Mouse (Mus musculus) Muller cell, postnatal 12 days (primary cell): ENCODE measurements at regions not wholly inside any gene's neighbourhood (a gene's known extent, or its start where the extent isn't known, plus 50 kb on each side); places are given as distances from the start of the nearest gene placed in this dataset.

Experiments
- DNase-seq: peaks from one replicate; pipeline ENCODE4 v3.0.0-alpha.2; 2015; ENCODE audit errors: inconsistent ontology term

DNA sequence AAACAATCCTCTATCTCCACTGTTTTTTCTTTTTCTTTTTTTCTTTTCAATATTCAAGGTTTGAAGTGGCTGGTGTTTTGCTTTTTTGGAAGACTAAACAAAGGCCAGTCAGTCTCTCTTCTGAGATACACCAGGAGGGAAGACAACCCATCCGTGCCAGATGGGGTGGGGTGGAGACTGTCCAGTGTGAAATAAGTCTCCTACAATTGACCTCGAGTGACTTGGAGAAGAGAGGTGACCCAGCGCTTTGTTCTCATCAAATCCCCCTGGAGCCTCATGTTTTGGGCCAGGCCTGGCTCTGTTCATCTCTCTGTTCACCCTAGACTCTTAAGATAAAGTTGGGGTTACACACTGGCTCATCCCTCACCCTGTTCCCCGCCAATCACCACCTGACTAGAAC lies 169.2 kb upstream of the Tbca start:
- no peak for DNase-seq

- DNase-seq: no peak
Measured at GRCm38 (mm10) chr13:94630055-94630454, 158.7 kb upstream of the Tbca start.

- DNase-seq: no peak
Measured at GRCm38 (mm10) chr13:94630685-94631084, 158.0 kb upstream of the Tbca start.

DNA sequence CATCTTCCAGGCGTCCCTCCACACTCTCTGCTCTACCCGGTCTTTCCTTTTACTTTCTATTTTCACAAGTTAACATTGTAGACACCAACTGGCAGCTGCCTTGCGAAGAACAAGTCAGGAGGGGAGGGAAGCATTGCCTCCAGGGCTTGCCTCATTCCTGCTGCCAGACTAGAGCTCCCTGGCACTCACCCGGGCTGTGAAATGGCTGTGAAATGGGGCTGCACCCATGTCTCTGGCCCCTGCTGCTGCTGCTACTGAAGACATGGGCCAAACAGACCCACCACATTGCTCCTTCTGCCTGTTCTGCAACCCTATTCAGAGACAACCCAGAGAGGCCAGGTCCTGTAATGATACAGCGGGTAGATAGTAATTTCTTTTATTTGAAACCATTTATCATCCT lies 156.0 kb upstream of the Tbca start:
- no peak for DNase-seq

- DNase-seq: no peak
Measured at GRCm38 (mm10) chr13:94640336-94640735, 148.4 kb upstream of the Tbca start.

DNA sequence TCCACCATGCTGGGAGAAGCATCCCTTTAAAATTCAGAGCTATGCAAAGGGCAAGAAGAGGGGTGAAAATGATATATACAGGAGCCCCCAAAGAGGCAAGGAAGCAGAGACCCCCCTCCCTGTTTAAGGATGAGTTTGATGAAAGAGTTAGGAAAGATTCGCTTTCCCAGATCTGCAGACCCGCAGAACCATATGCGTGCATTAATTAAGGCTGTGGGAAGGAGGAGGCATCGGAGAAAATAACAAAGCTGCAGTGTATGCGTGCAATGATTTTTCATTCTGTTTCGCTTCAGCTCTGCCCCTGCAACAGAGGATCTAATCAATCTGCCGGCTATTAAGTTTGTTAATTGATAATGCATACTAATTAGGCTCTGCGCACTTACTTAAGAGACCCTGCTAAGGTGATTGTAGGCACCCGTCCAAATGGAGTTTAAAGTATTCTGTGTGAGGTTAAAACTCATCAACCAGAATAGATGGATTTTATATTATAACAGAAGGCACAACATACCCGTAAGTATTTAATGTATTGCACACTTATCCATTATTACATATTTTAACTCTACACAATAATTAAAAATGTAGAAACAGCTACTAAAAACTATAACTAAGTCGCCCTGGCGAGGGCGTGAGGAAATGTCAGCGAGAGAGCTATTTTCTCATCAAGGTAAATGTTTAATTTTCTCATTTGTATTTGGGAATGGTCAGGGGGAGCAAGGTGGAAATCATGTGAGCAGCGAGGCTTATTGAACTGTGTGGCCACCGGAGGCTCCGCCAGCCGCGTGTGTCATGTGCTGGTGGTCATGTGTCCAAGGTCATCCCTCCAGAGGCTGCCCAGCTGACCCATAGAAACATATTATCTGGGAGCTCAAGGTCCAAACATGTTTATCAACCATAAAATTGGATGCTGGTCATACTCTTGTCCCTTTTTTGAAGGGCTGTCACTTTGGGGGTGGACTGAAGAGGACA lies 143.2 kb upstream of the Tbca start:
- DNase-seq: no peak

DNA sequence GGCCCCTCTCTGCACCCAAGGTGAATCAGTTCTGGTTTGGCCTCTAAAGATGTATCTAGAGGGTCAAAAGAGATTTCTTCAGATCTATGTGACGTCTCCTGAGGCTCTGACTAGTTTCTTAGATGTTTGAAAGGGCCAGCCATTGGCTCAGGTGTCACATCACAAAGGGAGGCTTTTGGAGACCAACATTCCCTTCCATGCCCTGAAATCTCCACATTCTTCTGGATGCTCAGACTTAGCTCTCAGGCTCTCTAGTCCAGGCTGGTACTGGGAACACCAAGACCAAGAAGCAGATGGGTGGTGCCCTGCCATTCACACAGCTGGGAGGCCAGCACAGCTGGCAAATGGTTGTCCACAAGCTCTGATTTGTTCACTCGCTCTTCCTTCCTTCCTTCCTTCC lies 142.4 kb upstream of the Tbca start:
- no peak for DNase-seq

- no peak for DNase-seq
Measured at GRCm38 (mm10) chr13:94646781-94647555, 141.7 kb upstream of the Tbca start.

DNA sequence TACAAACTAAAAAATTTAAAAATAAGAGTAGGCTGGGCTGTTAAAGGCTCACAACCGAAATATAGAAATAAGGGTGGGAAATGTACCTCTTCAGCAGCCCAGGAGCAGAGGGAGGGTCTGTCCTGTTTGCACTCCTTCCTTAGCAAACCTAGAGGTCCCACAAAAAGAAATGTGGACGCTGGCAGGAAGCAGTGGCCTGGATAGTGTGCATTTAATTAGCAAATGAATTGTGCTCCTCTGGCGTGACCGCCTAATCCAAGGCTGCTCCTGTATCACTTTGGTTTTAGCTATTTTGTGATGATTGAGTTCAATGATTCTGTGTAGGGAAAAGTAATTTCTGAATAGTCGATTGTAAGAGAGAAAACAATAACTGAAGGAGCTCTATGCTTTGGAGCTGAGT lies 141.1 kb upstream of the Tbca start:
- no peak for DNase-seq

DNA sequence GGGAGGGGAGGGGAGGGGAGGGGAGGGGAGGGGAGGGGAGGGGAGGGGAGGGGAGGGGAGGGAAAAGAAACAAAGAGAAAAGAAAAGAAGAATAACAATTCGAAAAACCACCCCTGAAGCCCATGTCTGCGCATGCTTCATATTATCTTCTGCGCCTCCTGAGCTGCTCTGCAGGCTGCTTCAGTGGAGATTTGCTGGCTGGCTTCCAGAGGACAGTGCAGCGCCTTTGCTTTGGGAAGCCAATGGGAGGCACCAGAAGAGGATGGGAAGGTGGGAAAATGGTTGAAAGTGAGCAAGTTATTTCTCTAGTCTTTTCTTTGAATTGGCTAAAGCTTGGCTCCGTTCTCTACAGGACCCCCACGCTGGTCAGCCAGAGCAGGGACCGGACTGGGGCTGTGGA lies 137.8 kb upstream of the Tbca start:
- no peak for DNase-seq

DNA sequence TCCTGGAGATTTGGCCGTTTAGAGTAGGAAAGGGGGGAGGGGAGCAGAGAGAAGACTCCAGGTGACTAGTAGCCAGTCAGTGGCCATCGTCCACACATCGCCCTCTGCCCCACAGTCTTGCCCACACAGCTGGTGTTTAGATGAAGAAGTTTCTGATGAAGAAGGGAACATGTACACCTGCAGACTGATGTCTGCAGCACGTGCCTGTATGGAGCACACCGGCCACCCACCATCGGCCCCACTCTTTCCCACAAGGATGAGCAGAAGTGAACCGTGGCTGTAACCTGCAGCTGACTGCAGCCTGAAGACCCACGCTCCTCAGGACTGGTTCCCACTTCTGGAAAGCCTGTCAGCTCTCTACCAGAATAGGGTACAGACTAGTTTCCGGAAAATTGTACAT lies 121.1 kb upstream of the Tbca start:
- DNase-seq: no peak

DNA sequence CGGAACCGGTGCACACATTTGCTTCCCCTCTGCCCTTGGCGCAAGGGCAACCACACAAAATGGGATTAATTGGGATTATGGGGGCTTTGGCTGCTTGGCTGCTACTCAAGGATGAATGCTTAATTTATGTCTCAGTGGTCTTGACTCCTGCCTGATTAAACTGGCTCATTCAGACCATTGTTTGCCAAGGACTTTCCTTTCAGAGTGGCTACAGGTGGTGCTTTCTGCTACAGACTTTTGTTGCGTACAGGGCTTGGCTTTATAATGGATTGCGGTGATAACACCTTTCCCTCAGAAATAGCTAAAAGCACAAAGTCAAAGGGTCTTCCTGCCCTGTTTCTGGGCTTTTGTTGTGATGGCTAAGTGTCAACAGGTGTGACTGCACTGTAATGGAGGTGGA lies 120.4 kb upstream of the Tbca start:
- no peak for DNase-seq

GRCm38 (mm10) chr13:94669106-94669683 lies 119.5 kb upstream of the Tbca start:
- no peak for DNase-seq

- DNase-seq: no peak
Measured at GRCm38 (mm10) chr13:94670266-94670665, 118.4 kb upstream of the Tbca start.

DNA sequence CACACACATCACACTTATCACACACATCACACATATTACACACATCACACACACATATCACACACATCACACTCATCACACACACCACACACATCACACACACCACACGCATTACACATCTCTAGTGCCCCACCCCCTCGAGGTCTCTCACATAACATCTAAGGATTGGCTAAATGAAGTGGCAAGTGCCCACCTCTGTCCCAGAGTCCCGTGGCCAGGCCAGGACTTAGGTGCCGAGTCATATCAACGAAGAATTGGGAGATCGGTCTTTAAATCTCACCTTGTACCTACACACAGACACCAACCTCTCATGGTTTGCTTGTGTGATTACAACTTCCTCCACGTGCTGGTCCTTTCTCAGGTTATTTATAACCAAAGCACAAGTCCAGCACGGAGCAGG lies 117.7 kb upstream of the Tbca start:
- DNase-seq: no peak

DNA sequence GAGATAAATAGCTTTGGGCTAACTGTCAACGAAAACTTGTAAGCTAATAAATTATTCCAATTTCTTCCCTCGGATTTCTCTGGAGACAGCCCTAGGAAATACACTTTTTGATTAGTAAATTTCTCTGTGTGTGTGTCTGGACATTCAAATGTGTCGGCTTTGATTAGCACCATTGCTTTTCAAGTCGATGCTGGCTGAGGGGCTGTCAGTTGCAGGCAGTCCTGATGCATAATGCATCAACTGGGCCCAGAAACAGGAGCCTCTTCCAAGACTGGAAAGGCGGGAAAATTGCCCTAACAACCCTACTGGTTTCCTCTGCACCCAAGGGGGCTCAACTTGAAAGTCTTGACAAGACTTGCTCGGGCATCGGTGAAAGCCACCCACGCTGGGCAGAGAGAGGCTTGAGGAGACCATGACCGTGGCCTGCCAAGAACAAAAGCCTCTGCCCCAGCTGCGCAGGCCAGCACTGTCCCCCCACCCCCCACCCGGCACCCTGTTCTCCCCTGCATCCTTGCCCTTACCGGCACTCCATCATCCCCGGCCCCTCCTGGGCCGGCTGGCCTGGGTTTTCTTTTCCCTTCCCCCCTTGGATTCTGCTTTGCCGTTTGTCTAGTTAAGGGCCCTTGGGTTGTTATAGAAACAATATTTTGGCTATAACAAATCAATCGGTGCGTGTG lies 108.1 kb upstream of the Tbca start:
- DNase-seq: no peak

DNA sequence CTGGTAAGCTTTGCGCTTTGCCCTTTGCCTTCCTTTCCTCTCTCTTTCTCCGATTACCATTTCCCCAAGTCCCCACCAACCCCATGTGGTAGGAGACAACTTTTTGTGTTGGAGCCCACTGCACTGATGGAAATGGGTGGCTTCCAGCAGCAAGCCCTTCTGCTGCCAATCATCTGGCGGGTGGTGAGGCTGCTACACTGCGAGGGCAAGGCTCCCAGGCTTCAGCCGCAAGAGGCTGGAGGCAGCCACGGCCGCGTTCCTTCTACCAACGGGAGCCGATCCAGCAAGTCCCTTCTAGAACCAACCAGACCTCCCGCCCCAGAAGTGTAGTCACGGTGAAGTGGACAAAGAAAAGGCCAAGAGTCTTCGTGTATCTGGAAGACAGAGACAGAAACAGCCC lies 107.1 kb upstream of the Tbca start:
- no peak for DNase-seq

- DNase-seq: no peak
Measured at GRCm38 (mm10) chr13:94685191-94685590, 103.5 kb upstream of the Tbca start.

- DNase-seq: no peak
Measured at GRCm38 (mm10) chr13:94687295-94687694, 101.4 kb upstream of the Tbca start.

DNA sequence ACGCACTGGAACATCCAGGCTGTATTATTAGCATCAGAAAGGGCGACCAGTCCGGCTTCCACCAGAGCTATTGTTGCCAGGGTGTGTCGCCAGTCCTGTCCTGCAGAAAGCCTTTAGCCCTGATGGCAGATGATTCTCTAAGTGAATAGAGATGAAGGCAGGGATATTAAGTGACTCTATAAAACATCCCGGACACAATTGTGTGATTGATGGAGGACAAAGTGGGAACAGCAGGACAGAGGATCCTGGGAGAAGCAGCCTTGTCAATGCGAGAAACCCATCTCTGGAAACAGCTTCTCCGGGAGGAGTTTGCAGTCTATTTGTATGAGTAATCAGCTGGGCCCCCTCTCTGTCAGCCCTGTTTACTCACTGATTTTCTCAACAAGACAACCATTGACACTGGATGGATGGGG lies 82.1 kb upstream of the Tbca start:
- no peak for DNase-seq

DNA sequence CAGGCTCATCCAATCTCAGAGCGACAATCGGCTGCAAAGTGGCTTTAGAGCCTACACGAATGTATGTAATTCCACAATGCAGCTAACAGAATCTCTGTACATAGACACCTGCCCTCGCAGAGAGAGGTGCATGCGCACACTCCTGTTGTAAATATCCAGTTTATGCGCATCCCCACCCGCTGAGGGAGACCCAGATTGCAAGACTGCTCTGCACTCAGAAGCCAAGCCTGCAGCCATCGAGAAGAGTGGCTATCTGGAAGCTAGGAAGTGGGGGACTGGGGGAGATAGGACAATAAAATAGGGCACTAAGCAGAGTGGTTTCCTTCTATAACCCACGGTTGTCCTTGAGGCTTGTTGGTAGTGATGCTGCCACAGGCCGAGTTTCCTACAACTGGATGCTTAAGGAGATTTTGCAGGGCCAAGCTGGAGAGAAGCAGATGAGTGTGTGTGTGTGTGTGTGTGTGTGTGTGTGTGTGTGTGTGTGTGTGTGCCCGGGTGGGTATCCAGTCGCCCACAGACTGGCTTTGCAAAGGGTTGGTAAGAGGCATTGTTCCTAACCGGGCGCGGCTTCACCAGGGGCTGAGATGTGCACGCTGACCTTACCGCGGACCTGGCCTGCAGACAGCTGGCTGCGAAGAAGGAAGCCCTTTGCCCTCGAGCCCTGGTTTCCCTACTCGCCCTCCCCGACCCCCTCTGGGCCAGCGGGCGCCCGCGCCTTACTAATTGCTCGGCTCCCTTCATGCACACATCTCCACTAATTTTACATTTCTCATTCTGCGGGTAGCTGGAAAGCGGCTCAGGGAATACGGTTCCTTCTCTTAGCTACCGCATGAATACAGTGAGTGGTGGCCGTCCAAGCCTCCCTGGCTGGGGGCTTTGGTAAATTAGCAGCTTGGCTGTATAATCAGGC lies 81.1 kb upstream of the Tbca start:
- no peak for DNase-seq
